Mouse (Mus musculus) cerebellum, adult 2 months (tissue): ENCODE data around the gene Krtap10-4.

ENCODE experiments used
- CTCF ChIP-seq: fragments of 200-500 bp; IDR thresholded peaks from 2 replicates; pipeline ENCODE4 v1.5.1; 2011; ENCODE audit warnings: low read depth, mild to moderate bottlenecking, control low read depth, low read length, moderate library complexity, borderline replicate concordance; ENCODE audit not compliant: insufficient read depth
- POLR2A ChIP-seq: fragments of 200-500 bp; IDR thresholded peaks from 2 replicates; pipeline ENCODE4 v1.6.1; 2011; ENCODE audit warnings: low read length, control low read depth, borderline replicate concordance; ENCODE audit not compliant: insufficient read depth

DNA sequence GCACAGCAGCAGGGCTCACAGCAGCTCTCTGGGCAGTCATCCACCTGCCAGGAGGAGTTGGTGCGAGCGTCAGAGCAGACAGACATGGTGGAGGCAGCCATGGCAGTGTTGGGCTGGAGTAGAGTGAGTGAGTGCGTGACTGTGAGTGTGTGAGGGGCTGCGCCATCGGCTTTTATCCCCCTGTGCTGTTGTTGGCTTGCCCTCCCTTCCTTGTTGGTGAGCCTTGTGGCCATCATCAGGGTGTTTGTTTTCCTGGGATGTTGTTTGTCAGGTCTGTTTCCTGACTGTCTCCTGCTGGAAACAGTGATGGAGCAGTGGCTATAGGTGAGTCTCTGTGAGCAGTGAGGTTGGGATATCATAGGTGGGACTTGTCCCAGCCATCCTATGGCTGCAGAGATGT is 15.2 kb downstream of the Krtap10-4 start, which contains the start of gene Gm9507:
- TF ChIP-seq CTCF (no peak), POLR2A (no peak)
